Mouse (Mus musculus) lung, postnatal 25 days (tissue): ENCODE measurements around the gene 4930432M17Rik.

ENCODE experiments used
- DNase-seq: peaks from one replicate; pipeline ENCODE4 v3.0.0; 2022; ENCODE audit warnings: low spot score

4930432M17Rik gene

GRCm38 (mm10) chr3:121707106-121707505, 36.5 kb downstream of the 4930432M17Rik start:
- DNase-seq: no peak

- no peak for DNase-seq
Observed at GRCm38 (mm10) chr3:121710894-121711531, 40.5 kb downstream of the 4930432M17Rik start.

GRCm38 (mm10) chr3:121712222-121712621, 41.7 kb downstream of the 4930432M17Rik start:
- DNase-seq: no peak

GRCm38 (mm10) chr3:121713151-121713701, 42.7 kb downstream of the 4930432M17Rik start:
- DNase-seq: no peak

- no peak for DNase-seq
Observed at GRCm38 (mm10) chr3:121713816-121714215, 43.3 kb downstream of the 4930432M17Rik start.

- DNase-seq: no peak
Observed at GRCm38 (mm10) chr3:121714461-121714860, 43.9 kb downstream of the 4930432M17Rik start.

- DNase-seq: no peak
Observed at GRCm38 (mm10) chr3:121715336-121715735, 44.8 kb downstream of the 4930432M17Rik start.

GRCm38 (mm10) chr3:121715741-121716459, 45.3 kb downstream of the 4930432M17Rik start:
- no peak for DNase-seq

- no peak for DNase-seq
Observed at GRCm38 (mm10) chr3:121716480-121716879, 45.9 kb downstream of the 4930432M17Rik start.

- no peak for DNase-seq
Observed at GRCm38 (mm10) chr3:121718679-121719078, 48.1 kb downstream of the 4930432M17Rik start.

GRCm38 (mm10) chr3:121719701-121720100, 49.1 kb downstream of the 4930432M17Rik start:
- DNase-seq: no peak

- no peak for DNase-seq
Observed at GRCm38 (mm10) chr3:121720801-121721690, 50.5 kb downstream of the 4930432M17Rik start.

- peak; percentile 34 for DNase-seq
Observed at GRCm38 (mm10) chr3:121721691-121722070, 51.1 kb downstream of the 4930432M17Rik start.

- DNase-seq: peak; percentile 84
Observed at GRCm38 (mm10) chr3:121722971-121723844, 52.6 kb downstream of the 4930432M17Rik start, which contains the start of gene F3. F3 (plus strand) TSS chr3:121723537.

GRCm38 (mm10) chr3:121723968-121724524, 53.5 kb downstream of the 4930432M17Rik start:
- DNase-seq: no peak

- DNase-seq: no peak
Observed at GRCm38 (mm10) chr3:121724553-121724952, 54.0 kb downstream of the 4930432M17Rik start.

GRCm38 (mm10) chr3:121725651-121726050, 55.1 kb downstream of the 4930432M17Rik start:
- DNase-seq: no peak

- DNase-seq: no peak
Observed at GRCm38 (mm10) chr3:121729678-121730077, 59.1 kb downstream of the 4930432M17Rik start.
